Mouse (Mus musculus): Measurements from ENCODE around the gene Tmem37.

- TF ChIP-seq CTCF (IDR thresholded peaks at IDR 0.05; ENCODE audit: low read depth) (no peak), EP300 (IDR thresholded peaks at IDR 0.05; ENCODE audit: low read depth) (no peak)
These were observed 51.9 kb downstream of the Tmem37 start for GRCm38 (mm10) chr1:120021951-120022350.

Measured in liver, postnatal 0 days (tissue).